Mouse (Mus musculus) liver, postnatal 0 days (tissue): Measurements from ENCODE around the gene Stk32b.

Experiments
- CTCF ChIP-seq: sonication (generic); IDR thresholded peaks from 2 replicates; pipeline ENCODE4 v1.5.1; 2016; ENCODE audit warnings: antibody characterized with exemption, low read depth
- EP300 ChIP-seq: IDR thresholded peaks from 2 replicates; pipeline ENCODE4 v1.6.1; 2016; ENCODE audit warnings: antibody characterized with exemption, low read depth, mild to moderate bottlenecking

DNA sequence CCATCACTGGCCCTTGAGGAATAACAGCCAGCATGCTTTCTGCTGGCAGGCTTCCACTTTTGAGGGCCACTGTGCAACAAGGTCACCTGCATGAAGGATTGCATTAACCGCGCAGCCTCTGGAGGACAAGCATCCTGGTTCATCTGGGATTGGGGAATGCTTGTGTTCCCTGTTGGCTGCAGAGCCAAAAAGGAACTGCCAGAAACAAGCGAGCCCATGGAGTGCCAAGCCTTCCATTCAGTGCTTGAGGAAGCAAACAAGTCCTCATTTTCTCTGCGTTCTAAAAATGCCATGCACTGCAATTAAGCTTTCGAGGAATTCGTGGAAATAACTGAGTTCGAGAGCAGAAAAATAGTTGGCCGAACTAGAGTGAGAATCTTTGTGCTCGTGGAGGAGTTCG, 251.5 kb downstream of the Stk32b start:
- TF ChIP-seq CTCF, result no peak
- TF ChIP-seq EP300, result no peak
